Mouse (Mus musculus) lung, embryonic 16.5 days (tissue): ENCODE measurements around the gene Cd274. TPM values are rescaled to one million over a fixed set of nuclear protein-coding genes. Genes with fewer than 3 reads are reported as not detected.

Experiments
- ATAC-seq: fragments of 200-750 bp; cut with Nextera tagmentation; 2 replicates; pipeline ENCODE4 v1.8.0; 2017; ENCODE audit warnings: low read depth, mild to moderate bottlenecking, moderate library complexity
- H3K27ac ChIP-seq: fragments of 300-500 bp; sonication (generic); 2 replicates; pipeline ENCODE4 v1.5.1; 2014; ENCODE audit warnings: mild to moderate bottlenecking, control low read depth, low read length
- H3K27me3 ChIP-seq: fragments of 300-500 bp; sonication (generic); 2 replicates; pipeline ENCODE4 v1.6.1; 2014; ENCODE audit warnings: low read depth, low read length, mixed read lengths; ENCODE audit not compliant: control insufficient read depth, insufficient read depth
- H3K36me3 ChIP-seq: fragments of 300-500 bp; sonication (generic); 2 replicates; pipeline ENCODE4 v1.6.1; 2014; ENCODE audit warnings: low read length; ENCODE audit not compliant: control insufficient read depth, insufficient read depth
- H3K4me1 ChIP-seq: fragments of 300-500 bp; sonication (generic); replicated peaks from 2 replicates; pipeline ENCODE4 v1.6.1; 2014; ENCODE audit warnings: low read length, mixed read lengths; ENCODE audit not compliant: control insufficient read depth, insufficient read depth
- H3K4me2 ChIP-seq: fragments of 300-500 bp; sonication (generic); 2 replicates; pipeline ENCODE4 v1.6.1; 2014; ENCODE audit warnings: low read depth, low read length, control low read depth
- H3K4me3 ChIP-seq: fragments of 300-500 bp; sonication (generic); 2 replicates; pipeline ENCODE4 v1.5.1; 2014; ENCODE audit warnings: mild to moderate bottlenecking, low read length, control low read depth
- H3K9ac ChIP-seq: fragments of 300-500 bp; sonication (generic); 2 replicates; pipeline ENCODE4 v1.6.1; 2014; ENCODE audit warnings: low read length, control low read depth
- H3K9me3 ChIP-seq: fragments of 300-500 bp; sonication (generic); 2 replicates; pipeline ENCODE4 v1.6.1; 2016; ENCODE audit warnings: low read length; ENCODE audit not compliant: control insufficient read depth
- WGBS: fragments of 180-500 bp; shearing (Covaris S2); extraction: QIAGEN DNeasy Blood & Tissue Kit; methylation state at CpG from one replicate; pipeline ENCODE4 v1.1.7; 2014; 5-methylcytosine and 5-hydroxymethylcytosine counted together
- polyA plus RNA-seq: library from polyadenylated mRNA; unstranded; fragments of >200 nt; fragmentation: Nextera tagmentation; extraction: Ambion mirVana; gene quantifications from 2 replicates; pipeline ENCODE4 v1.2.1, GENCODE M21; 2015

Gene Cd274
- polyA plus RNA-seq, 1 experiment from 2014 or later: 0.28 TPM

GRCm38 (mm10) chr19:29362173-29362930 is 4.9 kb upstream of the Cd274 start:
- Histone ChIP-seq H3K27ac (no peak overlapping the region), H3K36me3 (no peaks in the 10 kb centered on the region), H3K4me2 (peak overlapping the region; percentile 86), H3K9ac (peak overlapping the region; percentile 84), H3K4me3 (peak overlapping the region; percentile 75), H3K9me3 (no peaks in the 10 kb centered on the region), H3K4me1 (peaks cover 10% of the 10 kb centered on the region; the same call in 1 of the 2 replicates), H3K27me3 (no peaks in the 10 kb centered on the region)
- no peak for ATAC-seq
- whole genome bisulfite sequencing: 30% methylated on average over 13 of the region's 13 CpGs

DNA sequence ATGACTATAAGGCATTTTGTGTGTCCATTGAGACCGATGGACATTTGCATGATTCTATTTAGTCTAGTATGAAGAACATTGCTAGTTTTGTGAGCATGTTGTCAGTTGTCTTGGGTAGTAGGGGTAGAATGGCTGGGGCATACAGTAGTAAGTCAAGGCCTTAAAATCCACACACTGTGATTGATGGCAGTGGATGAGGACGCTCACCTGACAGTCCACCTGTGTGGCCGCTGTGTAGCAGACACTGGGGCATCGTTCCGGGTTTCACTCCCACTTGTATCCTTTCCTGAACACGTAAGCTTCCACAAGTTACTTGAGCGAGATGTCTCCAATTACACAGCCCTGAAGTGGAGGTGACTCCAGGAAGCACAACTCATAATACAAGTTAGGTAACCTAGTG is 3.7 kb upstream of the Cd274 start:
- Histone ChIP-seq H3K36me3 (no peaks in the 10 kb centered on the region), H3K9me3 (no peaks in the 10 kb centered on the region), H3K4me2 (no peak overlapping the region), H3K9ac (no peak overlapping the region), H3K27me3 (no peaks in the 10 kb centered on the region), H3K4me3 (no peak overlapping the region), H3K27ac (no peak overlapping the region), H3K4me1 (peaks cover 12% of the 10 kb centered on the region; the same call in 1 of the 2 replicates)
- 78% methylated on average over 7 of the region's 7 CpGs for WGBS
- ATAC-seq: no peak

DNA sequence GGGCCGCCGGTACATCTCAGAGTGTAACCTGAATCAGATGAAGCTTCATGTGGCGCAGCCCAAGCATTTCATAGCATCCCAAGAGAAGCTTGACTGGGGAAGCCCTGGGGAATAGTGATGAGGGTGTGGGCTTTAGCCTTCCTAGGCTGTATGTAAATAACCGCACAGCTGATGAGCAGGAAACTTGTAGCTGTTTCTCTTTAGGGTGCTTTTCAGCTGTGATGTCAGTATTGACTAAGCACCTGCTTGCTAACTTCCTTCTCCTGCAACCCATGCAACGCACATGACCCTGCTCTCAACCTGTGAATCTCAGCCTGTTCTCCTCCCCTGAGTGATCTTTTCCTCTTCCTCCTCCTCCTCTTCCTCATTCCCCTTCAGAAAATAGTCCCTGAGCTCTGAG is 3.2 kb upstream of the Cd274 start:
- Histone ChIP-seq H3K27ac (no peak overlapping the region), H3K4me2 (no peak overlapping the region), H3K9ac (no peak overlapping the region), H3K4me1 (peaks cover 12% of the 10 kb centered on the region; the same call in 1 of the 2 replicates), H3K36me3 (no peaks in the 10 kb centered on the region), H3K4me3 (no peak overlapping the region), H3K27me3 (no peaks in the 10 kb centered on the region), H3K9me3 (no peaks in the 10 kb centered on the region)
- 78% methylated on average over 5 of the region's 5 CpGs for WGBS
- ATAC-seq: no peak

- Histone ChIP-seq H3K36me3 (no peaks in the 10 kb centered on the region), H3K4me2 (no peak overlapping the region), H3K9me3 (no peaks in the 10 kb centered on the region), H3K4me3 (no peak overlapping the region), H3K4me1 (peaks cover 12% of the 10 kb centered on the region; the same call in 1 of the 2 replicates), H3K27me3 (no peaks in the 10 kb centered on the region), H3K27ac (no peak overlapping the region), H3K9ac (no peak overlapping the region)
- WGBS: 36% methylated on average over 3 of the region's 3 CpGs
- ATAC-seq: no peak
Measured at GRCm38 (mm10) chr19:29365105-29365504, 2.1 kb upstream of the Cd274 start.

- WGBS: 46% methylated on average over 20 of the region's 20 CpGs
- H3K9me3 ChIP-seq: no peaks in the 10 kb centered on the region
- peaks cover 8% of the 10 kb centered on the region; the same call in 1 of the 2 replicates for H3K4me1 ChIP-seq
- H3K36me3 ChIP-seq: no peaks in the 10 kb centered on the region
- no peak for ATAC-seq
- H3K27ac ChIP-seq: no peak overlapping the region
- peak overlapping the region; percentile 84 for H3K4me2 ChIP-seq
- H3K4me3 ChIP-seq: peak overlapping the region; percentile 60
- peak overlapping the region; percentile 49 for H3K9ac ChIP-seq
- H3K27me3 ChIP-seq: no peaks in the 10 kb centered on the region
Measured at GRCm38 (mm10) chr19:29366226-29366968, 858 bp upstream of the Cd274 start.

DNA sequence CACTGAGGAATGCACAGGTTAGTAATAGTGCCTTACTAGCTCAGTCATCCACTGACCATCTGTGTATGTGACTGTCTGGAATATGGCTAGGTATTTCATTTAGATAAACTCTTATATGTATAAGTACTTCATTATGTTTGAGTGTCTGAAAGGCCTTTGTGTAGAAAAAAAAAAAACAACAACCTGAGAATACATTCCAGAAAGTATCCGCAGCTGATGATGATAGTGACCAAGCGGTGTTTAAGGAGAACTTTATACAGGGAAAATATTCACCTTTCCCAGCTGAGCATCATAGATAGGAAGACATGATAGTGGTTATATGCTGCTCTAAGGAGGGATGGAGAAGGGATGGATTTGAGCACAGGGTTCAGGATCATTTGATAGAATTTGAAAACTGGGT is 786 bp downstream of the Cd274 start:
- H3K4me3 ChIP-seq: no peak overlapping the region
- no peak for ATAC-seq
- H3K9ac ChIP-seq: no peak overlapping the region
- no peak overlapping the region for H3K4me2 ChIP-seq
- WGBS: 74% methylated on average over 2 of the region's 2 CpGs
- no peaks in the 10 kb centered on the region for H3K9me3 ChIP-seq
- no peak overlapping the region for H3K27ac ChIP-seq
- no peaks in the 10 kb centered on the region for H3K36me3 ChIP-seq
- H3K4me1 ChIP-seq: peaks cover 7% of the 10 kb centered on the region; the same call in 1 of the 2 replicates
- H3K27me3 ChIP-seq: no peaks in the 10 kb centered on the region

DNA sequence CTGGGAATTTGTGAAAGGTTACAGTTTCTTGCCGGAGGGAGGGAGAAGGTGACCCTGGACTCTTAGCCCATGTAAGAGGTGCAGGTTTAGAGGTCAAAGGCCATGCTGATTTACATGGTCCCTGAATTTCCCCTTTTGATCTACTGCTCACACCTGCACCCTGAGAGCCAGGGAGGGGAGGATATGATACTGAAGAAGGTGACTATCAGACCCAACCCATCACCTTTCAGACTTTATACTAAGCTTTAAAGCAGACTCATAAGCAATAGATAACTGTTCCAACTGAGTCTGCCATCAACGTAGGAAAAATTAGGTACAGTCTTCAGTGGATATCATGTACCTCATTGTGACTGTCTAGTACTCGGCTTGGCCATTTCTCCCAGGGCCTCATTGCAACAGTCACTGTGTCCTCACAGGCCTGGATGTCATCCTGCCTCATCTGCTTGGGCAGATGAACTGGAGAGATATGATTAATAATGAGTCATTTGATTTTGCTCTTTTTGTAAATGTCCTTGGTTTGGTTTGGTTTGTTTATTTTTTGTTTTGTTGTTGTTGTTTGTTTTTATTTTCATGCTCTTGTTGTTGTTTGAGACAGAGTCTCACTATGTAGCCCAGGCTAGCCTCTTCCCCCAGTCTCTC is 1.5 kb downstream of the Cd274 start:
- Histone ChIP-seq H3K27ac (no peak overlapping the region), H3K9me3 (no peaks in the 10 kb centered on the region), H3K4me2 (no peak overlapping the region), H3K4me1 (peaks cover 8% of the 10 kb centered on the region; the same call in 1 of the 2 replicates), H3K9ac (no peak overlapping the region), H3K36me3 (no peaks in the 10 kb centered on the region), H3K4me3 (no peak overlapping the region), H3K27me3 (no peaks in the 10 kb centered on the region)
- ATAC-seq: no peak
- 66% methylated on average over 3 of the region's 3 CpGs for WGBS

- no peak for ATAC-seq
- Histone ChIP-seq H3K9me3 (no peaks in the 10 kb centered on the region), H3K4me1 (peaks cover 9% of the 10 kb centered on the region; the same call in 1 of the 2 replicates), H3K36me3 (no peaks in the 10 kb centered on the region), H3K4me3 (no peak overlapping the region), H3K27ac (no peak overlapping the region), H3K9ac (no peak overlapping the region), H3K4me2 (no peak overlapping the region), H3K27me3 (no peaks in the 10 kb centered on the region)
- WGBS: 50% methylated on average over 9 of the region's 12 CpGs
Measured at GRCm38 (mm10) chr19:29370112-29370511, 2.9 kb downstream of the Cd274 start.
